Mouse (Mus musculus) limb, embryonic 14.5 days (tissue): Measurements from ENCODE around the gene Rai14. TPM values are rescaled to one million over a fixed set of nuclear protein-coding genes. Genes with fewer than 3 reads are reported as not detected.
A peak's percentile ranks its signal among the peaks of the same experiment; 100 is the strongest.

Experiments
- ATAC-seq: fragments of 200-750 bp; cut with Nextera tagmentation; 2 replicates; pipeline ENCODE4 v1.8.0; 2017; ENCODE audit warnings: low read depth, moderate number of reproducible peaks, moderate TSS enrichment; ENCODE audit not compliant: low FRiP score
- DNase-seq: peaks from one replicate; pipeline ENCODE4 v3.0.0-alpha.2; 2015; ENCODE audit warnings: low spot score
- H3K27ac ChIP-seq: fragments of 300-500 bp; sonication (generic); replicated peaks from 2 replicates; pipeline ENCODE4 v1.5.1; 2014; ENCODE audit warnings: low read depth, mild to moderate bottlenecking, low read length, moderate library complexity, mixed read lengths
- H3K27me3 ChIP-seq: fragments of 300-500 bp; sonication (generic); 2 replicates; pipeline ENCODE4 v1.6.1; 2014; ENCODE audit warnings: low read length, mixed read lengths; ENCODE audit not compliant: control insufficient read depth, insufficient read depth
- H3K36me3 ChIP-seq: fragments of 300-500 bp; sonication (generic); 2 replicates; pipeline ENCODE4 v1.6.1; 2014; ENCODE audit warnings: mild to moderate bottlenecking, low read length, moderate library complexity, mixed read lengths; ENCODE audit not compliant: control insufficient read depth, insufficient read depth
- H3K4me1 ChIP-seq: fragments of 300-500 bp; sonication (generic); 2 replicates; pipeline ENCODE4 v1.6.1; 2014; ENCODE audit warnings: antibody characterized with exemption, low read length, mixed read lengths; ENCODE audit not compliant: control insufficient read depth, insufficient read depth
- H3K4me2 ChIP-seq: fragments of 300-500 bp; sonication (generic); replicated peaks from 2 replicates; pipeline ENCODE4 v1.6.1; 2014; ENCODE audit warnings: low read depth, mild to moderate bottlenecking, low read length, moderate library complexity; ENCODE audit not compliant: severe bottlenecking
- H3K4me3 ChIP-seq: fragments of 300-500 bp; sonication (generic); replicated peaks from 2 replicates; pipeline ENCODE4 v1.5.1; 2014; ENCODE audit warnings: low read length
- H3K9ac ChIP-seq: fragments of 300-500 bp; sonication (generic); 2 replicates; pipeline ENCODE4 v1.6.1; 2014; ENCODE audit warnings: mild to moderate bottlenecking, low read depth, low read length, moderate library complexity; ENCODE audit not compliant: severe bottlenecking
- H3K9me3 ChIP-seq: fragments of 300-500 bp; sonication (generic); 2 replicates; pipeline ENCODE4 v1.6.1; 2016; ENCODE audit warnings: low read length; ENCODE audit not compliant: control insufficient read depth
- POLR2A ChIP-seq: fragments of 200-500 bp; IDR thresholded peaks from 2 replicates; pipeline ENCODE4 v1.8.0; 2012; ENCODE audit warnings: inconsistent platforms, mild to moderate bottlenecking, moderate library complexity, borderline replicate concordance; ENCODE audit not compliant: insufficient read depth, insufficient read length; ENCODE audit errors: extremely low read depth
- WGBS: fragments of 180-500 bp; shearing (Covaris S2); extraction: QIAGEN DNeasy Blood & Tissue Kit; methylation state at CpG from one replicate; pipeline ENCODE4 v1.1.7; 2014; 5-methylcytosine and 5-hydroxymethylcytosine counted together
- polyA plus RNA-seq, 2 experiments: library from polyadenylated mRNA; depleted of rRNA in 1 of 2; stranded (reverse) in 1 of 2; unstranded in 1 of 2; fragments of >200 nt; fragmentation: Nextera tagmentation in 1 of 2; extraction: Ambion mirVana in 1 of 2; gene quantifications; 2 replicates each; pipeline versions ENCODE4 v1.2.1 to v1.2.3; 2012 to 2014

Rai14 gene
- polyA plus RNA-seq, 2 experiments, result 44.6 to 57.2 TPM

DNA sequence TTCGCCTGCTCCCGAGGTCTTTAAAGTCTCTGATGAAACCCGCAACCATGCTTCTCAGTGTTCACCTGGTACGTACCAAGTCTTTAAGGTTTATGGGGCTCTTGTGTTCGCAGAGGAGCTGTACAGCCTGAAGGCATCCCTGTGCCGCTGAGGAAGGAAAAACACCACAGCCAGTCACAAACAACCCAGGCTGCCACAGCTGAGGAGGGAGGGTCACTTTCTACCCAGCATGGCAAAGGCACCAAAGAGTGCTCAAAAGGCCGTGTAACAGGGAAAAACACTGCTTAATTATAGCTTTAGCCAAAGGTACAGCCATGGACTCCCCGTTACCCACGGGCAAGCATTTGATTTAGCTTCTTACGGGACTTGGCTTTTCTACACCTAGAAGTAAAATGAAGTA lies 119.5 kb downstream of the Rai14 start:
- H3K27ac ChIP-seq, result no peak overlapping the region
- no peak overlapping the region for H3K4me2 ChIP-seq
- peaks cover 20% of the 10 kb centered on the region for H3K36me3 ChIP-seq
- DNase-seq, result no peak
- no peak for ATAC-seq
- no peak overlapping the region for H3K9ac ChIP-seq
- no peaks in the 10 kb centered on the region for H3K9me3 ChIP-seq
- 26% methylated on average over 10 of the region's 10 CpGs for WGBS
- no peak overlapping the region for H3K4me3 ChIP-seq
- H3K27me3 ChIP-seq, result no peaks in the 10 kb centered on the region
- TF ChIP-seq POLR2A, result no peak
- peaks cover 30% of the 10 kb centered on the region for H3K4me1 ChIP-seq

DNA sequence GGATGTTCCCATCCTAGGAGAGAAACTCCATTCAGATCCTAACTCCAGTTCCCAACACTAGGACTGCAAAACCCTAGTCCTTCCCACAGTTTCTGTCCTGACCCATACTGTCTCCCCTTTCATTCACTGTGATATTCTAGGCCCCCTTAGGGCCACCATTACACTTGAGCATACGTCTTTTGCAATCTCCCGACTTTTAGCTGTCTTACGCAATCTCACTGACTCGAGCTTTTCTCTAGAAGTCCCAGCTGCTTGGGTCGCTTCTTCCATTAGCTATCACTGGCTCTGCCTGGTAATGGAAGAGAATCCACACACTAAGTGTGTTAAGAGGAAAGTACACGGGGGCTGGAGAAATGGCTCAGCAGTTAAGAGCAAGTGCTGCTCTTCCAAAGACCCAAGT lies 121.3 kb downstream of the Rai14 start:
- no peak overlapping the region for H3K4me3 ChIP-seq
- no peaks in the 10 kb centered on the region for H3K27me3 ChIP-seq
- ATAC-seq (no peak), DNase-seq (no peak)
- no peak overlapping the region for H3K27ac ChIP-seq
- 85% methylated on average over 6 of the region's 6 CpGs for WGBS
- TF ChIP-seq POLR2A, result no peak
- no peak overlapping the region for H3K4me2 ChIP-seq
- peaks cover 16% of the 10 kb centered on the region for H3K4me1 ChIP-seq
- no peak overlapping the region for H3K9ac ChIP-seq
- peaks cover 34% of the 10 kb centered on the region for H3K36me3 ChIP-seq
- H3K9me3 ChIP-seq, result no peaks in the 10 kb centered on the region

DNA sequence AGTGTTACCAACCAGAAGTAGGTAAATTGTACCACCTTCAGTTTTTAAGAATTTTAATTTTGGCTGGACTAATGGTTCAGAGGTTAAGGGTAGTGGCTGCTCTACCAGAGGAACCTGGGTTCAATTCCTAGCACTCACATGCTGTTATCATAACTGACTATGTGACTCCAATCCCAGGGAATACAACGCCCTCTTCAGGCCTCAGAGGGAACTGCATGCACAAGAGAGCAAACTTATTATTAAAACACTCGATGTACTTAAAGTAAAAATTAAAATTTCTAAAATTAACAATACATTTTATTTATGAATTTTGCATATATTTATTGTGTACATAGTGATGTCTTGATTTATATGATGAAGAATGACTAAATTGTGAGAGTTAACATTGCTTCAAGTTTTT lies 127.9 kb downstream of the Rai14 start:
- H3K27me3 ChIP-seq, result no peaks in the 10 kb centered on the region
- no peak overlapping the region for H3K4me3 ChIP-seq
- H3K9me3 ChIP-seq, result no peaks in the 10 kb centered on the region
- DNase-seq, result no peak
- no peak overlapping the region for H3K27ac ChIP-seq
- 82% methylated on average over 2 of the region's 2 CpGs for WGBS
- no peak for ATAC-seq
- no peak overlapping the region for H3K9ac ChIP-seq
- H3K4me2 ChIP-seq, result no peak overlapping the region
- H3K4me1 ChIP-seq, result no peaks in the 10 kb centered on the region
- no peak for TF ChIP-seq POLR2A
- H3K36me3 ChIP-seq, result peaks cover 36% of the 10 kb centered on the region

DNA sequence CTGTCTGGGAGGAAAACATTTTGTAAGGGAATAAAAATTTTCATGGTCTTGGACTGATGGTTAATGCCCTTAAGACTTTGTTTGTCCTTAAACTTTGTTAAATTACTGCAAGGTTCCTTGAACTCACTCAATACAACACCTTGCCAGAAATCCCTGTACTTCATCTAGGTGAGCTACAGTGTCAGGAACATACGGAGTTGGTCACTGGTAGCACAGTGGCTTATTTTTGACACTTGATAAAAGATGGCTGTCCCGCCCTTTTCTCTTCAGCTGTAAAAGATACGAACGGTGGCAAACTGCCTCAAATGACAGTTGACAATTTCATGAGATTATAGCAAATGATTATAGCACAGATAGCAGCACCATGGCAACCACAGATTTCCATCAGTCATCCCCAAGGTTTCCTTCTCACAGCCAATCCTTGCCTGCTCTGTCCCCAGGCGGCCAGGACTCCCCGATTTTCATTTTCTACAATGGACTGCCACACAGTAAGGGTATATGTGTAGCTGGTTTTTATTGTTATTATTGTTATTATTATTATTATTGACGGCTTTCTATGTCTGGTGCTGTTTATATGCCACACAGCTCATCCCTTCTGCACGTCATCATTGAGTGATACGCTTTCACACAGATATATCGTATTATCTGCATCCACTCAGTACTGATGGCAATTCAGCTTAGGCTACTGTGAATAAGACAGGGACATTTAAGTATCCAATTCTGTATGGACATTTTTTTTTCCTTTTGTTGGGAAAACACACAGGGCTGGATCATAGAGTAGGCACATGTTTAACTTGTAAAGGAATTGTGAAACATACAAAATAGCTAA lies 129.9 kb downstream of the Rai14 start:
- no peak for ATAC-seq
- TF ChIP-seq POLR2A, result no peak
- Histone ChIP-seq H3K36me3 (peaks cover 33% of the 10 kb centered on the region), H3K9me3 (no peaks in the 10 kb centered on the region), H3K9ac (no peak overlapping the region), H3K27me3 (no peaks in the 10 kb centered on the region), H3K4me3 (no peak overlapping the region), H3K27ac (no peak overlapping the region), H3K4me2 (no peak overlapping the region), H3K4me1 (no peaks in the 10 kb centered on the region)
- WGBS, result 85% methylated on average over 10 of the region's 10 CpGs
- no peak for DNase-seq

DNA sequence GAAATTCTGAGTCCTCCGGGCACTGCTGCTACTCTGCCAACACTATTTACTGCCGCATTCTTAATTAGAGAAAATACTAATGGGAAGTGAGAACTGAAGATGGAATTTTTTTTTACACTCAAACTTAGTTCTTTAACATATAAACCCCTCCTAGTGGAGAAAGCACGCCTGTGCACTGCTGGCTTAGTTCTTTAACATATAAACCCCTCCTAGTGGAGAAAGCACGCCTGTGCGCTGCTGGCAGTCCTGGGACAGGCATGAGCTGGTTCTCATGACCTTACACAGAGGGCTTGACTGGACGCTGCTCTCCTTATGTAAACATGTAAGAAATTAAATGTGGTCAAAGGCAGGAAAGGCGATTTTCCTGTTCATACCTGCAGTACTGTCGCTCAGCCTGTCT lies 131.0 kb downstream of the Rai14 start:
- Histone ChIP-seq H3K27me3 (no peaks in the 10 kb centered on the region), H3K36me3 (peaks cover 31% of the 10 kb centered on the region), H3K4me3 (no peak overlapping the region), H3K27ac (no peak overlapping the region), H3K9ac (no peak overlapping the region), H3K9me3 (no peaks in the 10 kb centered on the region), H3K4me2 (no peak overlapping the region), H3K4me1 (no peaks in the 10 kb centered on the region)
- 50% methylated on average over 8 of the region's 8 CpGs for WGBS
- TF ChIP-seq POLR2A, result no peak
- ATAC-seq (peak; percentile 72; the same call in 1 of the 2 replicates), DNase-seq (peak; percentile 86)
